Mouse (Mus musculus) spleen, postnatal 36 days (tissue): ENCODE measurements around the gene Ttc34.

Experiments
- DNase-seq, 2 experiments: peaks; one replicate each; pipeline ENCODE4 v3.0.0; 2022; ENCODE audit warnings: low spot score in 2 of 2, mixed read lengths in 1 of 2

The Ttc34 gene

GRCm38 (mm10) chr4:154897676-154898465 lies 60.6 kb downstream of the Ttc34 start:
- no peak for DNase-seq

GRCm38 (mm10) chr4:154898506-154899446 lies 61.5 kb downstream of the Ttc34 start, which contains the start of gene Fam213b:
TSS of gene Fam213b (minus strand) at chr4:154899135.
- peak; percentile 82 to 85 for DNase-seq

- DNase-seq: no peak
These were observed 65.1 kb downstream of the Ttc34 start for GRCm38 (mm10) chr4:154902371-154902770.

- DNase-seq: peak; percentile 89 to 91
These were observed 67.2 kb downstream of the Ttc34 start for GRCm38 (mm10) chr4:154904185-154905071.

- DNase-seq: peak; percentile 61 to 73
These were observed 70.6 kb downstream of the Ttc34 start for GRCm38 (mm10) chr4:154907833-154908232.

GRCm38 (mm10) chr4:154908490-154908889 lies 71.2 kb downstream of the Ttc34 start:
- no peak for DNase-seq

- DNase-seq: peak in 1 of 2 experiments; percentile 43
These were observed 73.6 kb downstream of the Ttc34 start for GRCm38 (mm10) chr4:154910606-154911522.

- peak; percentile 44 to 57 for DNase-seq
These were observed 74.4 kb downstream of the Ttc34 start for GRCm38 (mm10) chr4:154911644-154912043.

- DNase-seq: no peak
These were observed 76.6 kb downstream of the Ttc34 start for GRCm38 (mm10) chr4:154913845-154914244.

GRCm38 (mm10) chr4:154914252-154914651 lies 77.0 kb downstream of the Ttc34 start:
- DNase-seq: no peak

GRCm38 (mm10) chr4:154914707-154915106 lies 77.4 kb downstream of the Ttc34 start:
- no peak for DNase-seq

GRCm38 (mm10) chr4:154915286-154915685 lies 78.0 kb downstream of the Ttc34 start:
- DNase-seq: no peak

GRCm38 (mm10) chr4:154916662-154917061 lies 79.4 kb downstream of the Ttc34 start:
- DNase-seq: no peak
